Mouse (Mus musculus) kidney, postnatal 4 days (tissue): ENCODE measurements around the gene Bcl2l1.
A peak's percentile ranks its signal among the peaks of the same experiment; 100 is the strongest.

Experiments
- DNase-seq, 2 experiments: peaks; one replicate each; pipeline ENCODE4 v3.0.0; 2021; ENCODE audit warnings: mixed read lengths in 2 of 2

Gene Bcl2l1

DNA sequence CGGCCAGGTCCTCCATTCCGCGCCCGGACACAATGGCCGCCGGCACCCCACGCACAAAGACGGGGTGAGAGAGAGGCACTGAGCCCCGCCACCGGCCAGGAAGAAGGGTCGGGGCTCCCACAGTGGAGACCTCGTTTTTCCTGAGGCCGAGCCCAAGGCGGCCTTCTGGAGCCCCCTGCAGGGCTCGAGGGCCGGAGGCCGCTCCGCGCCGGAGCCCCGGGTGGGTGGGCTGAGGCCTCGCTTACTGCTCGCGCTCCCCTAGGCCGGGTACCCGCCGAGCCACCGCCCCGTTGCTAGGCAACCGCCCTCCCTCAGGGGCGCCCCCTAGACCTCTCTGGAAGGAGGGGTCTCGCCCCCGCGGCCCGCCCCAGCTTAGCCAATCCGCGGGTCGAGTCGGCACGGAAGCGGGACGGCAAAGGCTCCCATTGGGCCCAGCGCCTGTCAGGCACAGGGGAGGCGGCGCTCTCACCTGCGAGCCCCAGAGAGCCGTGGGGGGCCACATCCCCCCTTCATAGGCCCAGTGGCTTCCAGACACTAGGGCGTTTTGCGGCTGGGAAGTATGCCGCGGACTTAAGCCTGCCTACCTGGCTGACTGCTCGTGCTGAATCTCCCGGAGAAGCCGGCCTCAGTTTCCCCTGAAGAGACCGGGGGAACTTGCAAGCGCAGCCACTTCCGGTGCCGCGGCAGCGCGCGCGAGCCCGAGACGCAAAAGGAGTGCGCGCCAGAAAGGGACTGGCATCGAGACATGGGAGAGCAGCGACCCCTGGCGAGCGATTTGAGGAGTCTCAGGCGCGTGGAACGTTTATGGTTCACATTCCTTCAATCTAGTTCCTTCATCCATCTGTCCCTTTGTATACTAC is at the start of gene Bcl2l1:
Bcl2l1 (minus strand) TSS at position 710 of the 860 bp plus-strand sequence.
- DNase-seq: peak; percentile 99

DNA sequence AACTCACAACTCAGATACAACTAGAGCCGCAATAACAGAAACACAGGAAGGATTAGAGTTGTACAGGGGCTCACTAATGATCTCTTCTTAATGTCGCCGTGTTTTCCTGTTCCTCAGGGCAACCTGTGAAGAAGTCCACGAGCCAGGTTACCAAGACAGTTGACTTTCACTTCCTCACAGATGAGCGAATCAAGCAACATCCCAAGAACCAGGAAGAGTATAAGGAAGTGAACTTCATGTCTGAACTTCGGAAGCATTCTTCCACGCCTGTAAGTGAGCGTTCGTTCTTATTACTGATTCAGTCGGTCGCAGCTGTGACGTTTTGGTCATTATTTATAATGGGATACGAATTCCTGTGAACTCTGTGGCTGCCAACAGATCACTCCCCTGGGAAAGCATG is 49.4 kb upstream of the Bcl2l1 start:
- DNase-seq: no peak

DNA sequence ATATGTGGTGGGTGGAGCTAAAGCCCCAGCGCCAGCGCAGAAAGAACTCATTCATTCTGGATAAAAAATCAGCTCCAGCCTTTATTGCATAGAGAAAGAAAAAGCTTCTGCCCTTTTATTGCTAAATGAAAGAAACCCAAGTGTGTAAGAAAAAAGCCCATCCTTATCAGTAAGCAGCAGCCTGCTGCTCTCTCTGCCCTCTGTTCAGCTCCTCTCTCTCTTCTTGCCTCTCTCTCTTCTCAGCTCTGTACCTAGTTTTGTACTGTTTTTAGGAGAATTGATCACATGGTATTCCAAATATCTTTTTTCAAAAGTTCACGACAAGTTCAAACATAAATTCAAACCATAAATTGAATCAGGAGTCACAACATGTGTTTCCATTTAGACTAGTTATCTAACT is 46.7 kb upstream of the Bcl2l1 start:
- no peak for DNase-seq

DNA sequence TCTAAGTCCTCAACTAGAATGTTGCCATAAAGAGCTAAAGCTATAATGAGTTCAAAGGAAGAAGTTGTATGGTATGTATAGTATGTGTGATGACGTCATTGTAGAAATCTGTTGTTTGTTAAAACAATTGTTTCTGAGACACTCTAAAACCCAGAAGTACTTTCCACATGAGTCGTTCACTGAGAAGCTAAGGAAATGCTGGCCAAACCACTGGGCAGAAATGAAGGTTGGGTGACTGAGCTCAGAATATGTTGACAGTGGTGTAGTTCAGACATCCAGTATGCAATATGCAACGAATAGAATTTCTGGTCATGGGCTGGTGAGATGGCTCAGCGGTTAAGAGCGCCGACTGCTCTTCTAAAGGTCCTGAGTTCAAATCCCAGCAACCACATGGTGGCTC is 31.8 kb upstream of the Bcl2l1 start:
- DNase-seq: no peak

DNA sequence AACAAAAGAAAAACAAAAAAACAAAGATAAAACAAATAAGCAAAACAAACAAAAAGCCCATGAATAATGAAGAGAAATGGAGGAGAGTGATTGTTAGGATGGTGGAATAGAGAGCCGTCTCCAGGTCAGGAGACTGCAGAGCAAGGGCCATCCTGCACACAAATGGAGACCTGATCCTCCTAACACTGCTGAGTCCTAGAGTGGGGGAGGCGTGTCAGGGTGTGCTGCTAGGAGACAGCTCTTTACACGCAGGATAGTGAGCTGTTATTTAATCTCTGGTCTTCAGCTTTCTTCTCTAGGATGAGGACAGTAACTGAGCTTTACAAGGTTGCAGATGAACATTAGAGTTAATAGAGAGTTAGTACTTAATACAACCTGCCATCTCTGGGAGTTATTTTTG is 31.1 kb upstream of the Bcl2l1 start:
- DNase-seq: no peak

DNA sequence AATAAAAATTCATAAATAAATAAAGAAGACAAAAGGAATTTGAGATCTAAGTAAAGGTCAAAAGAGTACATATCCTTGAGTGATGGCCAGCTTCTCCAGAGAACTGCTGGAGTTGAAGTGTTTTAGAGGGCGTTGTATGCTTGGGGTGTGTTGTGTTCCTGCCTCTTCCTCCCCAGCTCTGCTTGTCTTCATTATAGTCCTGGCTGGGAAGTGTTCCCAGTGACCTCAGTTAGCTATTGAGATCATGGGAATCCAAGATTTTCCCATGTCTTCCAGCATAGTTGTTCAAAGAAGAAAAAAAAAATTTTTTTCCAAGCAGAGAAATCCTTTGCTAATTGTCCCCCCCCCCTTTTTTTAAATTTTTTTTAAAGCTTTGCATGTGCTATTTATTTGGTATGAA is 30.4 kb upstream of the Bcl2l1 start:
- DNase-seq: peak in 1 of 2 experiments; percentile 11

DNA sequence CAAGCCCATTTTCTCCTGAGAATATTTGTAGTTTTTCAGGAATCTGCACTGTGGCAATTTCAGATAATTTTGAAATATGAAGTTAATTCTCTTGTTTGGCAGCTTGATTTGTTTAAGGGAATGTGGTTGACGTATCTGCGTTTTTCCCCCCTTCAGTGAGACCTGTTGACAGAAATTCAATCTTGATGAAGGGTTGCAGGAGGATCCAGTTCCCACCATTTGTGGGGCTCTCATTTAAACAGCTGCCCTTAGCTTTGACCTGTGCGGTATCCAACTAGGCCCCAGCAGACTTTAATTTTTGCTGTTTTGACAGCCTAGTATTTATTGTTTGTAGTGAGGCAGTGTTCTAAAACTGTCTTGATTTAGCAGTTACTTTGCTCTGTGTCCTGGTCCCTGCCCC is 28.0 kb upstream of the Bcl2l1 start:
- DNase-seq: no peak

DNA sequence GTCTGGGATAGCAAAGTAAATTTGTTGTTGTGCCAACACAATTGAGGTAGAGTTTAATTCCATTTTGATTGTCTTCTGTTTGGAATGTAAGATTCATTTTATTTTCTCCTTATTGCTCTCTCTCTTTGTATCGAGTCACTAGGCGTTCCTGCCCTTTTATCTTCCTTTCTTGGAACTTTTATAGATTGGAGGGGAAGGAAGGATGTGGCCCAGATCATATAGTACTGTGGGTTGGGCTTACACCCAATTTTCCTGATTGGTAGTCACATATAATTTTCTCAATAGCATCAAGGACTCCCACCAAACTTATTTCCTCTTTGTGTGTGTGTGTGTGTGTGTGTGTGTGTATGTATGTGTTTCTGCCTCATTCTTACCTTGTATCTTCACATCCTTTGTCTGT is 16.9 kb upstream of the Bcl2l1 start:
- DNase-seq: no peak

DNA sequence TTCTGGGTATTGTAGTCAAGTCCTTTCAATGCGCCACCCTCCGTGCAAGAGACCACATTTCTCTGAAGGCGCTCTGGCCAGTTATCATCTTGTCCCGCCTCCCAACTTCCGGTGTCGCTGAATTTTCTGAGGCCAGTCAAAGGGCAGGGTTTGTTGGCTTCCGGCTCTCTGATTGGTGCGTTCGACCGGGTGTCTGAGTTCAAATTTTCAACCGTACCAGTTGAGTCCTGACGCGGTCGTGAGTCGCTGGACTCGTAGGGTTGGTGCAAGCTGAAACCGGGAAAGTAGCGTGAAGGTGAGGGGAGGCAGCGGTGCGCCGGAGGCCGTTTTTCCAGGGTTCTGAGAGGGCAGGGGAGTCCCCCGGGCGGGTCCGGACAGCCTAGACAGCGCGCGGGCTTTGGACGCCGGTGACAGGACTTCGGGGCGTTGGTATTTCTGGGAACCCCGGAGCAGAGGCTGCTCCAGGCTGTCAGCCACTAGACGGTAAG is 16.3 kb upstream of the Bcl2l1 start, which contains the start of gene Tpx2:
Tpx2 (plus strand) TSS at position 150 of the 488 bp plus-strand sequence.
- peak; percentile 98 for DNase-seq

DNA sequence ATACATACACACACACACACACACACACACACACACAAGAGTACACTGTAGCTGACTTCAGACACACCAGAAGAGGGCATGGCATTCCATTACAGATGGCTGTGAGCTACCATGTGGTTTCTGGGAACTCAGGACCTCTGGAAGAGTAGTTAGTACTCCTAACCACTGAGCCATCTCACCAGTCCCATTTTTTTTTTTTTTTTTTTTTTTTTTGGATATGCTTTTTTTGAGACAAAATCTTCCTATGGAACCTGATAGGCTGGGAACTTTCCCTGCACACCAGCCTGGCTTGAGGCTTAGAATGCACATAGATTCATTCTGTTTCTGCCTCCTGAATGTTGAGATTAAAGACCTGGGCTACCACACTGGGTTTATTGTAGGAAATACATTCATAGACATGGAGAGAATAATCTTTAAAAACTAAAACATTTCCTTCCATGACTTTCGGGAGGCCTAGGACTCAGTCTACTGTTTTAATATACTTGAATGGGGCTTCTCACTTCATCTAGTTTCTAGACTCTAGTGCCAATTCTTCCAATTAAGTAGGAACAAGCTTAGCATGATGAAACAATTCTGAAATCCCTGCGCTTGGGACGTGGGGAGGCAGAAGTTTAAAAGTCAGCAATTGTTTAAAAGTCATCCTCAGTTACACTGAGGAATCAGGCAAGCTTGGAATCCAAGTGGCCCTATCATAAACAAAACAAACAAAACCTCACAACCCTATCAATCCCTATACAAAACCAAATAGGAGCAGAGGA is 15.7 kb upstream of the Bcl2l1 start:
- no peak for DNase-seq

DNA sequence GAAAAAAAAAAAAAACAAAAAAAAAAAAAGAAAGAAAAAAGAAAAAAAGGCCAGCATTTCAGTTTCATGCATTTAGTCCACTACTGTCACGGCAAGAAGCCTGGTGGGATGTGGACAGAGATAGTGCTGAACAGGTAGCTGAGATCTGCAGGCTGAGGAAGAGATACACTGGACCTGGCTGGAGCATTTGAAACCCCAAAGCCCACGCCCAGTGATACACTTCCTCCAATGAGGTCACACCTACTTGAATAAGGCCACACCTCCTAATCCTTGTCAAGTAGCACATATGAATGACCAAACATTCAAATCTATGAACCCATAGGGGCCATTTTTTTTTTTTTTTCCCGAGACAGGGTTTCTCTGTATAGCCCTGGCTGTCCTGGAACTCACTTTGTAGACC is 11.2 kb upstream of the Bcl2l1 start:
- no peak for DNase-seq

DNA sequence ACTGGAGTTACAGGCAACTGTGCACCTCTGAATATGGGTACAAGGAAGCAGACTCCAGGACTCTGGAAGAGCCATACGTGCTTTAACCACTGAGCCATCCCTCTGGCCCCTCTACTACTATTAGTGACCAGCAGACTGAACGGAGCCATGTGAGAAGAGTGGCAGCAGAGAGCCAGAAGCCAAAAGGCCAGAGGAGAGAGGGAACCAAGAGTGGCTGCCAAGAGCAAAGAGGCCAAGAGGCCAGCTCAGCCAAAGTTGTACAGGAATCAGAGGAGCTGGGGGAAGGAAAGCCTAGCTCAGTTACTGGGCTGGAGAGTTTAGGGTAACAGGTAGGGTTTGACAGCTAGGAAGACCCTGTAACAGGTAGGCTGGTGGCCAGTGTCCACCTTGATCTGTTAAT is 7.7 kb upstream of the Bcl2l1 start:
- no peak for DNase-seq

DNA sequence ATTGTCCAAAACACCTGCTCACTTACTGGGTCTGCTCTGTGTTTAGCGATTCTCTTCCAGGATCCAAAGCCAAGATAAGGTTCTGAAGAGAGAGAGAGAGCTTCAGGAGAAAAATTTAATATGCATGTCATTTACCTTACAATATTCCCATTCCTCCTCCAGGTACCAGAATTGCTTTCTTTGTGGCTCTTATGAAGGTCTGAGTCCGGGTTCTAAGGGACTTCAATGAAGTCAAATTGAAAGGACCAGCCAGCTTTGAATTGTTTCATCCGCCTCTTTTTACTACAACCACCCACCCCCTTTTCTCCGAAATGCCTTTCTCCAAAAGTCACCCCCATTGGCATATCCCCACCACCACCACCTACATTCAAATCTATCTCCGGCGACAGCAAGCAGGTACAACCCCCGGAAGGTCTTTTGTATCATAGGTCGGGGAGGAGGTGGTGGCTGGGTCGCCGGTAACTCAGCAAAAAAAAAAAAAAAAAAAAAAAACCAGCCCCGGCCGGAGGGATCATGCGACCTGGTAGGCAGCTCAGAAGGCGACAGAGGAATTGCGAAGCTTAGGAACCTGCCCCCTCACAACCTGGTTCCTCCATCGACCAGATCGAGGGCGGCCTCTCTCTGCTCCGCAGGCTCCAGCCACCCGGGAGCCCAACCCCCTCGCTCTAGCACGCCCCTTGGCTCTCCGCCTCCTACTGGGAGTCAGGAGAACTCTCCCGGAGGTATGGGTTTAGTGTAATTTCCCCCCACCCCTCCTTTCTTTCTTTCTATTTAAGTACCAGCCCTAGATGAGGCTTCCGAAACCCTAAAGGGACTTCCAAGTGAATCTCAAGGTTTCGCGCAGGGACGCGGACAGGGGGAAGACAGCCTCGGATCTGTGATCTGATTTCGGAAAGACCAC is 1.3 kb downstream of the Bcl2l1 start:
- DNase-seq: peak; percentile 93 to 96

DNA sequence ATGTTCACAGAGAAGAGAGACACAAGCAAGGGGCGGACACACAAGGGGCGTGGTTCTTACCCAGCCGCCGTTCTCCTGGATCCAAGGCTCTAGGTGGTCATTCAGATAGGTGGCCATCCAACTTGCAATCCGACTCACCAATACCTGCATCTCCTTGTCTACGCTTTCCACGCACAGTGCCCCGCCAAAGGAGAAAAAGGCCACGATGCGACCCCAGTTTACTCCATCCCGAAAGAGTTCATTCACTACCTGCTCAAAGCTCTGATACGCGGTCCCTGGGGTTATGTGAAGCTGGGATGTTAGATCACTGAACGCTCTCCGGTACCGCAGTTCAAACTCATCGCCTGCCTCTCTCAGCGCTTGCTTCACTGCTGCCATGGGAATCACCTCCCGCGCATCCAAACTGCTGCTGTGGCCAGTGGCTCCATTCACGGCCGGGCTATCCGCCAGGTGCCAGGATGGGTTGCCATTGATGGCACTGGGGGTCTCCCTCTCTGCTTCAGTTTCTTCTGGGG is 2.1 kb downstream of the Bcl2l1 start:
- peak; percentile 33 to 56 for DNase-seq

DNA sequence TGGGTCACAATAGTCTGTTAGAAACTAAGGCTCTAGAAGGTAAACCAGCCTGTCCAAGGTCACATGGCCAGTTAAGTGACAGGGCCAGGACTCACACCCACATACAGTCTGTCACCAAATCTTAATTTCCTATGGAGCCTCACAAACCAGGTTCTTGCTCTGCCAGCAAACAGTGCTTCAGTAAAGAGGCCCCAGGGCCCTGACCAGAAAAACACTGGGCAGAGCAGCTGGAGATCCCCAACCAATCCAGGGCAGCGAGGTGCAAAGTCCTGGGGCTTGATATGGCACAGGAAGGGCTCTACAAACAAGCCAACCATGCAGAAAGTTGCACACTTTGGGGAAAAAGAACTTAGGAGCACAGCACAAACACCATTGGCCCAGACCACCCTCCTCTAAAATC is 3.0 kb downstream of the Bcl2l1 start:
- DNase-seq: peak; percentile 55 to 71

DNA sequence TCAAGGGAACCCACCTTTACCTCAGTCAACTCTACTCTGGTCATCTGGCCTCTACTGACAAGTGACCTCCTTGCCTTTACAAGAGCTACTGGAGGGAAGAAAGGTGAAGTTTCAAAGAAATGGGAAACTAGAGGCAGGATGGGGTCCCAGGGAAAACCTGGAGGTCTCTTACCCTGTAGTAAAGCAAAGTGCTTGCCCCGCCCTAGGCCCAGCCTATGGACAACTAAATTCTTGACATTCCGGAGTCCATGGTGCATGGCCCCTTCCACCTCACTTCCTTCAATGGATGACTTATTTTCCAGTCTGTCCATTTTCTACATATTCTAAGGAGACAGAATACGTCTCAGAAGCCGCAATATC is 3.5 kb downstream of the Bcl2l1 start:
- DNase-seq: peak; percentile 58 to 79

DNA sequence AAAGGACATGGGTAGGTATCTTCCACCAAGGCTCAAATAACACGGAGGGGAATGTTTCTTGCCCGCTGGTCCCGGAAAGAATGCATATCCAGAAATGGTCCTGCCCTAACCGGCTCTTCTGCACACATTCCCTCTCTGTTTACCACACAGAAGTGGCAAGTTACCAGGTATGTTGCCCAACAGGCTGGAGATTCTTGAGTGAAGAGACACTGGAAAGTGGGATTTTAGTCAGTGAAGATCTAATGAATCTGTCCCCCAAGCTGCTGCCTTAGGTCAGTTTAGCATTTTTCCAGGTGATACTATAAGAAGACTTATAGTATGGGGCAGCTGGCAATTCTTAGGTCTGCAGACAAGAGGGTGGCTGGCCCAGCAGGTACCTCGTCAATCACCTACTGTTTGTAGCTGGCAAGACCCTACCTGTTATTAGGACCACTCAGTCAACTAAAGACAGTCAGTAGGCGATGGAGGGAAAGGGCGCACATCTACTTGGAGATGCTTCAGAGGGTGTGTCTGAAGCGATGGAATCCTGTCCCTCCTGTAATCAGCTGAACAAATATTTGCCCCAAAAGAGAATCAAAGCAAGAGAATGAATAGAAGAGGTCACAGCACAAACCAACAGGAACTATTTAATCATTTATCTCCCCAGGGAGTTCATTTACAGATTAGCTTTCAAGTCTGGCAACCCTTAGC is 4.1 kb downstream of the Bcl2l1 start:
- DNase-seq: peak in 1 of 2 experiments; percentile 17

DNA sequence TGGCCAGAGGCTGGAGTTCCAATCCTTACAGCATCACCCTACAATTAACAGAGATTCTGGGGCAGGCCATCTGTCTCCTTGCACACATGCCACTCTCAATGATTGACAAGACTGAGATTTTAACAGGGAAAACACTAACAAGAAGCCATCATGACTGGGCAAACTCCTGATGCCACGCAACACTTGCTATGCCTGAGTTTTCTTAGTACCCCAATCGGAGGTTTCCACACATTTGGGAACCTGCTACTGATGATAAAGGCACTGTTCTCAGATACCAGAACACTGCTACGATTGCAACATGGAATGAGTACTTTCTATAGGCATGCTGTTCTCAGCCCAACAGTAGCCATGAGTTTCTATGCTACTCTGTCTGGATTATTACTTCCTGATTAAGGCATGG is 5.0 kb downstream of the Bcl2l1 start:
- DNase-seq: no peak

DNA sequence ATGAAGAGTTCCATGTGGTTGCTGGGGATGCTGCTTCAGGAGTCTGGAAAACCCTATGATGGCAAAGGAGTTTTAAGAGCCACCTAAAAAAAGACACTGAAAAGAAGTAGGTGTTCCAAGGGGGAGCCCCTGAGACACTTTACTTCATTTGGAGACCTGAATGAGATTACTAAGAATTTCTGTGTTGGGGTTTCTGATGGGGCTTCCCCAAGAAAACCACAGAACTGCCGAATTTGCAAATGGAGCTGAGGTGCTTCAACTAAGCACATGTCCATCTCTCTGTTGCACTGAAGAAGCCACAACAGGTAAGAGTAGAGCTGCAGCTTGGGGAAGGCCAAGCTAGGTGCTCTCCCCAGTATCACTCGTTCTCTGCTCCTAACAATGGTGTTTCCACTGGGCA is 5.8 kb downstream of the Bcl2l1 start:
- no peak for DNase-seq

DNA sequence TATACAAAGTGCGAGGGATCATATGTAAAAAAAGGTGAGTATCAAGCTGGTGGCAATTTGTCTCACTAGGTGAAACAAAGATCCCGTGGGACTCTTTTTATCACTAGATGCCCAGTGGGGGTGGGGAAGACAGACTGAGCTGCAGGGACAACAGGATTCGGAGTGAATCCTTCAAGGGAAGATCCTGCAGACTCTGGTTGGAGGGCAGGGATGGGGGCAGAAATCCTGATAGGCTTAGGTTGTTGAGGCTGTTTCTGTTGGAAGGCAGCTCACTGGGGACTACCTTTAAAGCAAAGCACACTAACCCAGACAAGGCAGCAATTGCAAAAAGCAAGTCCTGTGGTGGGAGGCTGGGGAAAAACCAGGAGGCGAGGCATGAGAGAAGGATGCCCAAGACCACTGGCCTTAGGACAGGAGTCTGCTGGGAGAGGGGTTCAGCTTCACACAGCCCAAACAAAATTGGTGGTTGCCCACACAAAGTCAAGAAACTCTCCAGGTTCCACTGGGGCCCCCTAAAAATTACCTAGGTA is 6.3 kb downstream of the Bcl2l1 start:
- no peak for DNase-seq

DNA sequence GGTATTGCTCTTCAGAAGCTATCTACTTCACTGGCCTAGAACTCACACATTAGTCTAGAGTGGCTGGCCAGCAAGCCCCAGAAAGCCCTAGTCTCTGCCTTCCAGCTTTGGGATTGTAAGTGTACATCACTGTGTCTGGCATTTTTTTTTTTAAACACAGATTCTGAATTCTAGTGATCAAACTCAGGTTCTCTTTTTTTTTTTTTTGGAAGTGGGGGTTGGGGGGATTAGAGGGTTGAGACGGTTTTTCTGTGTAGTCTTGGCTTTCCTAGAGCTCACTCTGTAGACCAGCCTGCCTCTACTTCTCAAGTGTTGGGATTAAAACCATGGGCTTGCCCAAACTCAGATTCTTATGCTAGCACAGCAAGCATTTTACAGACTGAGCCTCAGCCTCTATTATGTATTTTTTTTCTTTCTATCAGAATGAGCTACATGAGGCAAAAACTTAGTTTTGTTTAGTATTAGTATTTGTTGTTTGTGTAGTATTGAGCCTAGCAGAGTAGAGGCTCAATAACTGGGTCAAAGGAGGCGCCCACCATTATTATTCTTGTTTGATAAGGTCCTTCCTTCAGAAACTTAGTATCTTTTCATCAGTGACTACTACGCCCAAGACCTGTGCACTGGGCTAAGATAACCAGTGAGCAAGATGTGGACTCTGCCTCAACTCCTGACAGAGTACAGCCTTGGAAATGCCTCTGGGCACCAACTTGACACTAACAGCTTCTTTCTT is 6.9 kb downstream of the Bcl2l1 start:
- DNase-seq: no peak
